Mouse (Mus musculus): ENCODE data around the gene Pigb.

GRCm38 (mm10) chr9:73082291-73083000, 42.3 kb upstream of the Pigb start:
- TF ChIP-seq CTCF (IDR thresholded peaks at IDR 0.05; ENCODE audit: control insufficient read depth, insufficient read depth, low read length) (no peak), POLR2A (IDR thresholded peaks at IDR 0.05; ENCODE audit: borderline replicate concordance, control insufficient read depth, low read depth, low read length) (no peak)

Data from bone marrow, adult 2 months (tissue).